Comparison of ENCODE assay signal across 9 mouse cellular contexts in genomic region chr4:138447387-138447786, GRCm38 (mm10). TPM values are rescaled to one million over a fixed set of nuclear protein-coding genes. Genes with fewer than 3 reads are reported as not detected.
A peak's percentile ranks its signal among the peaks of the same experiment; 100 is the strongest.
DNase-seq lines count a peak whose midpoint lies in the region; ATAC-seq and TF ChIP-seq lines count a peak whose summit lies in the region.
"Had no signal": no experiment of that assay in that cellular context is flagged by ENCODE, and none has a peak within 500 bp of the region (broad histone marks: within the 10 kb centered on the region; RNA-seq: fewer than 3 reads in every experiment).

No protein-coding gene starts in this region.

- no peaks in the 10 kb centered on the region; a peak in 1 of 4 replicates for H3K36me3 ChIP-seq in MEL (ENCODE audit: control insufficient read depth in 1 of 2, insufficient read depth in 2 of 2, low read length in 2 of 2)
- H3K36me3 ChIP-seq in hindbrain, embryonic 10.5 days = 0 out of 2 replicates have a peak, but pooled peaks cover 5% of the 10 kb centered on the region
- no peaks in the 10 kb centered on the region for H3K36me3 ChIP-seq in lung, embryonic 15.5 days

- peak overlapping the region; percentile 52 to 53; a peak in 3 of 4 replicates for H3K4me3 ChIP-seq in MEL (ENCODE audit: control insufficient read depth in 1 of 2, insufficient read depth in 1 of 2, low read depth in 2 of 2, low read length in 2 of 2)
- H3K4me3 ChIP-seq in cerebellum, adult 2 months (replicated peaks; ENCODE audit: insufficient read depth, low read depth, low read length) = no peak overlapping the region
- H3K4me3 ChIP-seq in hindbrain, embryonic 10.5 days = 0 out of 2 replicates have a peak overlapping the region, but pooled peaks have one; percentile 10
- H3K4me3 ChIP-seq in lung, embryonic 15.5 days = no peak overlapping the region
- H3K4me3 ChIP-seq in olfactory bulb, adult 2 months (ENCODE audit: insufficient read depth, low read depth, low read length) = no peak overlapping the region

- whole genome bisulfite sequencing in cerebellum, adult 2 months = 0% methylated on average over 8 of the region's 8 CpGs
- WGBS in hindbrain, embryonic 10.5 days = under 1% methylated on average over 8 of the region's 8 CpGs
- WGBS in lung, embryonic 15.5 days = 0% methylated on average over 8 of the region's 8 CpGs
- under 1% methylated on average over 8 of the region's 8 CpGs for WGBS in olfactory bulb, adult 2 months

- peak overlapping the region; percentile 89 for H3K9ac ChIP-seq in MEL (ENCODE audit: control insufficient read depth, low read depth, low read length, poor library complexity, severe bottlenecking)
- no peak overlapping the region for H3K9ac ChIP-seq in lung, embryonic 15.5 days

- H3K4me1 ChIP-seq in MEL (ENCODE audit: control insufficient read depth in 1 of 2, insufficient read depth in 2 of 2, low read length in 2 of 2) = peaks cover 0 to 3% of the 10 kb centered on the region in 2 experiments; a peak in 1 of 4 replicates
- no peaks in the 10 kb centered on the region; the same call in 1 of the 2 replicates for H3K4me1 ChIP-seq in cerebellum, adult 2 months (ENCODE audit: control insufficient read depth, insufficient read depth, low read length)
- peaks cover 60% of the 10 kb centered on the region for H3K4me1 ChIP-seq in hindbrain, embryonic 10.5 days (replicated peaks)
- H3K4me1 ChIP-seq in lung, embryonic 15.5 days = no peaks in the 10 kb centered on the region
- peaks cover 26% of the 10 kb centered on the region for H3K4me1 ChIP-seq in olfactory bulb, adult 2 months (ENCODE audit: control insufficient read depth, insufficient read depth, low read length)

- DNase-seq in MEL (ENCODE audit: low read depth, low spot score) = peak; percentile 90
- peak; percentile 88 to 96 for DNase-seq in cerebellum, adult 2 months
- peak; percentile 91 for DNase-seq in forelimb bud, embryonic 11.5 days (ENCODE audit: low read depth, low spot score)
- peak; percentile 93 for DNase-seq in hindbrain, embryonic 10.5 days (ENCODE audit: low spot score)
- DNase-seq in layer of hippocampus, adult 8-10 months (ENCODE audit: low spot score in 2 of 2) = peak; percentile 93 to 96
- peak; percentile 86 for DNase-seq in testis, postnatal 14 days (ENCODE audit: low spot score)

- TF ChIP-seq EP300 in MEL (IDR thresholded peaks at IDR 0.05; ENCODE audit: low read depth in 1 of 2, low read length in 2 of 2) = no peak

- no peaks in the 10 kb centered on the region for H3K27me3 ChIP-seq in MEL (ENCODE audit: control insufficient read depth in 1 of 2, insufficient read depth in 2 of 2, low read length in 2 of 2)
- no peaks in the 10 kb centered on the region for H3K27me3 ChIP-seq in cerebellum, adult 2 months (ENCODE audit: control insufficient read depth, insufficient read depth, low read length)
- peaks cover 60% of the 10 kb centered on the region for H3K27me3 ChIP-seq in hindbrain, embryonic 10.5 days (ENCODE audit: insufficient read depth, poor library complexity, severe bottlenecking)
- H3K27me3 ChIP-seq in lung, embryonic 15.5 days = peaks cover 6% of the 10 kb centered on the region; the same call in 1 of the 2 replicates

- no peaks in the 10 kb centered on the region for H3K9me3 ChIP-seq in MEL (replicated peaks; ENCODE audit: insufficient read depth, low read length)
- H3K9me3 ChIP-seq in hindbrain, embryonic 10.5 days = no peaks in the 10 kb centered on the region
- no peaks in the 10 kb centered on the region for H3K9me3 ChIP-seq in lung, embryonic 15.5 days

- H3K79me2 ChIP-seq in MEL (ENCODE audit: control insufficient read depth, insufficient read depth, low read length, poor library complexity) = peaks cover 2% of the 10 kb centered on the region; the same call in 1 of the 2 replicates

- peak; percentile 89 for TF ChIP-seq RAD21 in MEL (IDR thresholded peaks at IDR 0.05; ENCODE audit: low read depth, low read length)

- TF ChIP-seq CTCF in MEL (IDR thresholded peaks at IDR 0.05 in 2 of 3, conservative IDR thresholded peaks at IDR 0.05 in 1 of 3; ENCODE audit: control insufficient read depth in 1 of 3, insufficient read depth in 1 of 3, low read depth in 2 of 3, low read length in 3 of 3, poor library complexity in 1 of 3, severe bottlenecking in 1 of 3) = peak; percentile 84 to 94 (median 92)
- peak; percentile 98 for TF ChIP-seq CTCF in cerebellum, adult 2 months (IDR thresholded peaks at IDR 0.05; ENCODE audit: borderline replicate concordance, insufficient read depth, low read depth, low read length)
- peak; percentile 96 for TF ChIP-seq CTCF in olfactory bulb, adult 2 months (IDR thresholded peaks at IDR 0.05; ENCODE audit: insufficient read depth, low read depth, low read length)

- H3K27ac ChIP-seq in MEL (ENCODE audit: control insufficient read depth, low read depth, low read length) = no peak overlapping the region
- no peak overlapping the region for H3K27ac ChIP-seq in cerebellum, adult 2 months (ENCODE audit: insufficient read depth, low read length)
- H3K27ac ChIP-seq in hindbrain, embryonic 10.5 days = peak overlapping the region; percentile 74
- no peak overlapping the region for H3K27ac ChIP-seq in lung, embryonic 15.5 days
- peak overlapping the region; percentile 93 for H3K27ac ChIP-seq in olfactory bulb, adult 2 months (ENCODE audit: insufficient read depth, low read depth, low read length)
- H3K27ac ChIP-seq: macrophage had no signal

- no peak overlapping the region for H3K4me2 ChIP-seq in lung, embryonic 15.5 days

- peak in 1 of 2 experiments; percentile 40; a peak in 1 of 4 replicates for TF ChIP-seq POLR2A in MEL (IDR thresholded peaks at IDR 0.05; ENCODE audit: control insufficient read depth in 1 of 2, insufficient read depth in 1 of 2, low read depth in 1 of 2, low read length in 2 of 2, poor library complexity in 1 of 2)
- no peak for TF ChIP-seq POLR2A in cerebellum, adult 2 months (IDR thresholded peaks at IDR 0.05; ENCODE audit: borderline replicate concordance, insufficient read depth, low read length)
- TF ChIP-seq POLR2A in olfactory bulb, adult 2 months (IDR thresholded peaks at IDR 0.05; ENCODE audit: insufficient read depth, low read depth, low read length) = no peak

- peak; percentile 73; the same call in 1 of the 2 replicates for ATAC-seq in lung, embryonic 15.5 days (ENCODE audit: borderline replicate concordance, extremely low read depth, low FRiP score, low TSS enrichment)

TF ChIP-seq in MEL, 35 proteins besides CTCF, POLR2A, EP300 and RAD21 (continues in another document):
- TF ChIP-seq SMC3 (IDR thresholded peaks at IDR 0.05; ENCODE audit: low read depth, low read length) (peak; percentile 89), NELFE (IDR thresholded peaks at IDR 0.05; ENCODE audit: low read depth, low read length) (0 out of 2 replicates have a peak, but pooled peaks have one; percentile 23), CHD2 (IDR thresholded peaks at IDR 0.05; ENCODE audit: low read length) (no peak), GABPA (IDR thresholded peaks at IDR 0.05; ENCODE audit: low read depth, low read length) (no peak), BHLHE40 (IDR thresholded peaks at IDR 0.05; ENCODE audit: borderline replicate concordance, low read depth, low read length) (no peak), ELF1 (IDR thresholded peaks at IDR 0.05; ENCODE audit: low read depth, low read length) (peak; percentile 90), USF1 (IDR thresholded peaks at IDR 0.05; ENCODE audit: low read depth, low read length) (no peak), RCOR1 (IDR thresholded peaks at IDR 0.05; ENCODE audit: low read depth, low read length) (0 out of 2 replicates have a peak, but pooled peaks have one; percentile 23), JUND (IDR thresholded peaks at IDR 0.05; ENCODE audit: low read depth, low read length) (0 out of 2 replicates have a peak, but pooled peaks have one; percentile 28), POLR2AphosphoS5 (IDR thresholded peaks at IDR 0.05; ENCODE audit: borderline replicate concordance, low read depth, low read length) (no peak), MAX (IDR thresholded peaks at IDR 0.05; ENCODE audit: low read length) (no peak), ZC3H11A (IDR thresholded peaks at IDR 0.05; ENCODE audit: low read depth, low read length) (peak; percentile 82), MXI1 (IDR thresholded peaks at IDR 0.05; ENCODE audit: low read depth, low read length) (no peak), TAL1 (IDR thresholded peaks at IDR 0.05; ENCODE audit: low read length) (no peak)

RNA-seq across cellular contexts. Expression of gene Camk2n1, which starts 6.7 kb away (rescaled TPM):
- not detected in 2 replicates for total RNA-seq in MEL (2012; rRNA removed)
- polyA plus RNA-seq in MEL (2012; ENCODE audit: insufficient read depth in 1 of 2, insufficient read length in 2 of 2, low read depth in 1 of 2, low replicate concordance in 2 of 2, missing spikeins in 1 of 2) = under 1 TPM in 1 of 2 experiments, not detected in 1; 0.10 TPM
- polyA plus RNA-seq in cerebellum, adult 2 months (2012; rRNA removed) = 99.0 and 109 TPM in 2 replicates
- 2.9 and 5.1 TPM in 2 replicates for polyA plus RNA-seq in hindbrain, embryonic 10.5 days (2016; fragmentation: Nextera tagmentation; extraction: Ambion mirVana)
- total RNA-seq in layer of hippocampus, adult 8-10 months (2022) = 100 to 1,000 TPM; 317 to 356 (median 337) TPM
- polyA plus RNA-seq in lung, embryonic 15.5 days (2015; fragmentation: Nextera tagmentation; extraction: Ambion mirVana) = 2.8 and 2.9 TPM in 2 replicates
- 114 and 206 TPM in 2 replicates for polyA plus RNA-seq in olfactory bulb, adult 2 months (2012; ENCODE audit: insufficient read depth, insufficient read length, low replicate concordance, missing spikeins)
- polyA plus RNA-seq: macrophage had no signal

RNA-seq across cellular contexts. Expression of gene Mul1, which starts 12.9 kb away (rescaled TPM):
- 26.9 and 31.9 TPM in 2 replicates for total RNA-seq in MEL (2012; rRNA removed)
- polyA plus RNA-seq in MEL (2012; ENCODE audit: insufficient read depth in 1 of 2, insufficient read length in 2 of 2, low read depth in 1 of 2, low replicate concordance in 2 of 2, missing spikeins in 1 of 2) = 10 to 100 TPM in 1 of 2 experiments, not detected in 1; 31.3 TPM
- polyA plus RNA-seq in cerebellum, adult 2 months (2012; rRNA removed) = 40.9 and 45.3 TPM in 2 replicates
- polyA plus RNA-seq in hindbrain, embryonic 10.5 days (2016; fragmentation: Nextera tagmentation; extraction: Ambion mirVana) = 20.2 and 22.6 TPM in 2 replicates
- 10 to 100 TPM; 51.3 to 62.9 (median 55.8) TPM for total RNA-seq in layer of hippocampus, adult 8-10 months (2022)
- polyA plus RNA-seq in lung, embryonic 15.5 days (2015; fragmentation: Nextera tagmentation; extraction: Ambion mirVana) = 17.6 and 18.3 TPM in 2 replicates
- not detected in 2 replicates for polyA plus RNA-seq in olfactory bulb, adult 2 months (2012; ENCODE audit: insufficient read depth, insufficient read length, low replicate concordance, missing spikeins)

RNA-seq across cellular contexts. Expression of gene Fam43b, which starts 51.1 kb away (rescaled TPM):
- total RNA-seq in MEL (2012; rRNA removed) = not detected in 2 replicates
- not detected for polyA plus RNA-seq in MEL (2012; ENCODE audit: insufficient read depth in 1 of 2, insufficient read length in 2 of 2, low read depth in 1 of 2, low replicate concordance in 2 of 2, missing spikeins in 1 of 2)
- polyA plus RNA-seq in cerebellum, adult 2 months (2012; rRNA removed) = 12.4 and 15.0 TPM in 2 replicates
- not detected in 2 replicates for polyA plus RNA-seq in hindbrain, embryonic 10.5 days (2016; fragmentation: Nextera tagmentation; extraction: Ambion mirVana)
- 10 to 100 TPM; 26.4 to 30.9 (median 30.1) TPM for total RNA-seq in layer of hippocampus, adult 8-10 months (2022)
- not detected in 2 replicates for polyA plus RNA-seq in lung, embryonic 15.5 days (2015; fragmentation: Nextera tagmentation; extraction: Ambion mirVana)
- polyA plus RNA-seq in olfactory bulb, adult 2 months (2012; ENCODE audit: insufficient read depth, insufficient read length, low replicate concordance, missing spikeins) = not detected in 2 replicates
- polyA plus RNA-seq: macrophage had no signal

Comparison
In these comparisons a context has a peak if more than half of its experiments do, and no peak if none do; other contexts are left out.
1. H3K27ac ChIP-seq: peak in hindbrain, embryonic 10.5 days (single experiment) and olfactory bulb, adult 2 months (single experiment); none in MEL (single experiment), cerebellum, adult 2 months (single experiment) and lung, embryonic 15.5 days (single experiment).
2. H3K4me3 ChIP-seq: peak in MEL (2 of 2) and hindbrain, embryonic 10.5 days (single experiment); none in cerebellum, adult 2 months (single experiment), lung, embryonic 15.5 days (single experiment) and olfactory bulb, adult 2 months (single experiment).
3. RNA of gene Camk2n1, which starts 6.7 kb away (polyA plus RNA-seq): 114 to 206 TPM in olfactory bulb, adult 2 months and 99.0 to 109 TPM in cerebellum, adult 2 months; 2.9 to 5.1 TPM in hindbrain, embryonic 10.5 days, 2.8 to 2.9 TPM in lung, embryonic 15.5 days and 0.10 TPM in MEL; every median in the first group is over 10 times any median in the second.
4. RNA of gene Fam43b, which starts 51.1 kb away (polyA plus RNA-seq): 12.4 to 15.0 TPM in cerebellum, adult 2 months; not detected in lung, embryonic 15.5 days, not detected in MEL, not detected in hindbrain, embryonic 10.5 days and not detected in olfactory bulb, adult 2 months; every median in the first group is over 10 times any median in the second.
5. Peak in every context shown above with its lines, with median percentiles within 50 percentile points of each other: DNase-seq and CTCF ChIP-seq.